Mouse (Mus musculus): Measurements from ENCODE around the gene Cdr2. TPM values are rescaled to one million over a fixed set of nuclear protein-coding genes. Genes with fewer than 3 reads are reported as not detected.
A peak's percentile ranks its signal among the peaks of the same experiment; 100 is the strongest.
"Not testable (repeated sequence)": the region's sequence is repeated elsewhere in the genome, so short reads cannot be mapped to it uniquely, and the experiment has no call there.

Cdr2 gene
- polyA plus RNA-seq, 1 experiment from 2014 or later, result 13.7 TPM

- Histone ChIP-seq H3K27ac (replicated peaks) (no peak overlapping the region), H3K9me3 (replicated peaks) (no peaks in the 10 kb centered on the region), H3K27me3 (ENCODE audit: low read depth, poor library complexity, severe bottlenecking) (no peaks in the 10 kb centered on the region), H3K4me3 (no peak overlapping the region), H3K36me3 (peaks cover 56% of the 10 kb centered on the region), H3K4me1 (peaks cover 8% of the 10 kb centered on the region)
- DNase-seq (ENCODE audit: low spot score), result no peak
- 85% methylated on average over 6 of the region's 6 CpGs for WGBS
These were observed 21.5 kb downstream of the Cdr2 start for GRCm38 (mm10) chr7:120960601-120961000.

GRCm38 (mm10) chr7:120960116-120960515, 22.0 kb downstream of the Cdr2 start:
- Histone ChIP-seq H3K9me3 (replicated peaks) (no peaks in the 10 kb centered on the region), H3K36me3 (peaks cover 57% of the 10 kb centered on the region), H3K27ac (replicated peaks) (no peak overlapping the region), H3K27me3 (ENCODE audit: low read depth, poor library complexity, severe bottlenecking) (no peaks in the 10 kb centered on the region), H3K4me3 (no peak overlapping the region), H3K4me1 (peaks cover 8% of the 10 kb centered on the region)
- 78% methylated on average over 2 of the region's 2 CpGs for WGBS
- DNase-seq (ENCODE audit: low spot score), result no peak

- WGBS, result 84% methylated on average over 7 of the region's 7 CpGs
- H3K9me3 ChIP-seq (replicated peaks); H3K27ac ChIP-seq (replicated peaks); H3K4me1 ChIP-seq; H3K4me3 ChIP-seq; H3K27me3 ChIP-seq (ENCODE audit: low read depth, poor library complexity, severe bottlenecking); DNase-seq (ENCODE audit: low spot score): not testable (repeated sequence)
- peaks cover 61% of the 10 kb centered on the region for H3K36me3 ChIP-seq
These were observed 28.5 kb downstream of the Cdr2 start for GRCm38 (mm10) chr7:120953591-120953990.

- H3K27me3 ChIP-seq (ENCODE audit: low read depth, poor library complexity, severe bottlenecking), result no peaks in the 10 kb centered on the region
- 73% methylated on average over 6 of the region's 8 CpGs for WGBS
These were observed 38.1 kb downstream of the Cdr2 start for GRCm38 (mm10) chr7:120943936-120944509.

GRCm38 (mm10) chr7:120942506-120942905, 39.6 kb downstream of the Cdr2 start:
- Histone ChIP-seq H3K27me3 (ENCODE audit: low read depth, poor library complexity, severe bottlenecking) (no peaks in the 10 kb centered on the region), H3K9me3 (replicated peaks) (no peaks in the 10 kb centered on the region), H3K36me3 (peaks cover 93% of the 10 kb centered on the region), H3K4me3 (no peak overlapping the region), H3K27ac (replicated peaks) (no peak overlapping the region), H3K4me1 (no peaks in the 10 kb centered on the region; the same call in 1 of the 2 replicates)
- no peak for DNase-seq (ENCODE audit: low spot score)
- 95% methylated on average over 1 of the region's 1 CpGs for WGBS

More at GRCm38 (mm10) chr7:120943936-120944509, 38.1 kb downstream of the Cdr2 start:
- no peak for DNase-seq (ENCODE audit: low spot score)
- no peak overlapping the region for H3K4me3 ChIP-seq
- H3K4me1 ChIP-seq, result no peaks in the 10 kb centered on the region
- H3K9me3 ChIP-seq (replicated peaks), result no peaks in the 10 kb centered on the region
- peaks cover 92% of the 10 kb centered on the region for H3K36me3 ChIP-seq
- H3K27ac ChIP-seq (replicated peaks), result no peak overlapping the region

GRCm38 (mm10) chr7:120941214-120941613, 40.9 kb downstream of the Cdr2 start:
- peaks cover 100% of the 10 kb centered on the region for H3K36me3 ChIP-seq
- no peak overlapping the region for H3K4me3 ChIP-seq
- H3K27me3 ChIP-seq (ENCODE audit: low read depth, poor library complexity, severe bottlenecking), result no peaks in the 10 kb centered on the region
- DNase-seq (ENCODE audit: low spot score), result no peak
- H3K27ac ChIP-seq (replicated peaks), result no peak overlapping the region
- H3K4me1 ChIP-seq, result no peaks in the 10 kb centered on the region; the same call in 1 of the 2 replicates
- 94% methylated on average over 6 of the region's 6 CpGs for WGBS
- no peaks in the 10 kb centered on the region for H3K9me3 ChIP-seq (replicated peaks)

- Histone ChIP-seq H3K36me3 (peaks cover 100% of the 10 kb centered on the region), H3K27ac (replicated peaks) (no peak overlapping the region), H3K4me1 (no peaks in the 10 kb centered on the region; the same call in 1 of the 2 replicates), H3K4me3 (no peak overlapping the region), H3K9me3 (replicated peaks) (no peaks in the 10 kb centered on the region), H3K27me3 (ENCODE audit: low read depth, poor library complexity, severe bottlenecking) (no peaks in the 10 kb centered on the region)
- no peak for DNase-seq (ENCODE audit: low spot score)
- WGBS, result 95% methylated on average over 12 of the region's 12 CpGs
These were observed 41.8 kb downstream of the Cdr2 start for GRCm38 (mm10) chr7:120940343-120940742.

- Histone ChIP-seq H3K36me3 (peaks cover 100% of the 10 kb centered on the region), H3K27ac (replicated peaks) (no peak overlapping the region), H3K27me3 (ENCODE audit: low read depth, poor library complexity, severe bottlenecking) (no peaks in the 10 kb centered on the region), H3K4me1 (peaks cover 3% of the 10 kb centered on the region; the same call in 1 of the 2 replicates), H3K9me3 (replicated peaks) (no peaks in the 10 kb centered on the region), H3K4me3 (no peak overlapping the region)
- no peak for DNase-seq (ENCODE audit: low spot score)
- WGBS, result 88% methylated on average over 9 of the region's 9 CpGs
These were observed 43.9 kb downstream of the Cdr2 start for GRCm38 (mm10) chr7:120938206-120938605.

GRCm38 (mm10) chr7:120936522-120936921, 45.6 kb downstream of the Cdr2 start:
- H3K9me3 ChIP-seq (replicated peaks), result no peaks in the 10 kb centered on the region
- no peaks in the 10 kb centered on the region for H3K27me3 ChIP-seq (ENCODE audit: low read depth, poor library complexity, severe bottlenecking)
- 91% methylated on average over 4 of the region's 4 CpGs for WGBS
- peaks cover 3% of the 10 kb centered on the region; the same call in 1 of the 2 replicates for H3K4me1 ChIP-seq
- H3K36me3 ChIP-seq, result peaks cover 100% of the 10 kb centered on the region
- no peak overlapping the region for H3K4me3 ChIP-seq
- no peak overlapping the region for H3K27ac ChIP-seq (replicated peaks)
- DNase-seq (ENCODE audit: low spot score), result no peak

GRCm38 (mm10) chr7:120934716-120935115, 47.4 kb downstream of the Cdr2 start:
- H3K36me3 ChIP-seq, result peaks cover 100% of the 10 kb centered on the region
- no peak overlapping the region for H3K27ac ChIP-seq (replicated peaks)
- H3K27me3 ChIP-seq (ENCODE audit: low read depth, poor library complexity, severe bottlenecking), result no peaks in the 10 kb centered on the region
- 38% methylated on average over 5 of the region's 5 CpGs for WGBS
- peaks cover 3% of the 10 kb centered on the region; the same call in 1 of the 2 replicates for H3K4me1 ChIP-seq
- no peaks in the 10 kb centered on the region for H3K9me3 ChIP-seq (replicated peaks)
- DNase-seq (ENCODE audit: low spot score), result peak; percentile 51
- no peak overlapping the region for H3K4me3 ChIP-seq

GRCm38 (mm10) chr7:120933680-120934195, 48.4 kb downstream of the Cdr2 start:
- no peak overlapping the region for H3K27ac ChIP-seq (replicated peaks)
- DNase-seq (ENCODE audit: low spot score), result no peak
- WGBS, result 86% methylated on average over 5 of the region's 5 CpGs
- H3K27me3 ChIP-seq (ENCODE audit: low read depth, poor library complexity, severe bottlenecking), result no peaks in the 10 kb centered on the region
- peaks cover 100% of the 10 kb centered on the region for H3K36me3 ChIP-seq
- no peak overlapping the region for H3K4me3 ChIP-seq
- no peaks in the 10 kb centered on the region for H3K9me3 ChIP-seq (replicated peaks)
- H3K4me1 ChIP-seq, result peaks cover 3% of the 10 kb centered on the region; the same call in 1 of the 2 replicates

- 90% methylated on average over 7 of the region's 7 CpGs for WGBS
- Histone ChIP-seq H3K4me1 (peaks cover 3% of the 10 kb centered on the region; the same call in 1 of the 2 replicates), H3K27ac (replicated peaks) (no peak overlapping the region), H3K9me3 (replicated peaks) (no peaks in the 10 kb centered on the region), H3K36me3 (peaks cover 100% of the 10 kb centered on the region), H3K4me3 (no peak overlapping the region), H3K27me3 (ENCODE audit: low read depth, poor library complexity, severe bottlenecking) (no peaks in the 10 kb centered on the region)
- DNase-seq (ENCODE audit: low spot score), result no peak
These were observed 49.0 kb downstream of the Cdr2 start for GRCm38 (mm10) chr7:120933110-120933509.

GRCm38 (mm10) chr7:120918526-120918962, 63.6 kb downstream of the Cdr2 start:
- H3K4me1 ChIP-seq, result peaks cover 34% of the 10 kb centered on the region
- 10% methylated on average over 10 of the region's 10 CpGs for WGBS
- peaks cover 26% of the 10 kb centered on the region for H3K36me3 ChIP-seq
- peak; percentile 59 for DNase-seq (ENCODE audit: low spot score)
- H3K4me3 ChIP-seq, result peak overlapping the region; percentile 83
- peak overlapping the region; percentile 93 for H3K27ac ChIP-seq (replicated peaks)
- no peaks in the 10 kb centered on the region for H3K9me3 ChIP-seq (replicated peaks)
- no peaks in the 10 kb centered on the region for H3K27me3 ChIP-seq (ENCODE audit: low read depth, poor library complexity, severe bottlenecking)
